Mouse (Mus musculus) midbrain, embryonic 10.5 days (tissue): ENCODE measurements at regions not wholly inside any gene's neighbourhood (a gene's known extent, or its start where the extent isn't known, plus 50 kb on each side); places are given as distances from the start of the nearest gene placed in this dataset.
"Not testable (repeated sequence)": the region's sequence is repeated elsewhere in the genome, so short reads cannot be mapped to it uniquely, and the experiment has no call there.

Experiments used
- DNase-seq: peaks from one replicate; pipeline ENCODE4 v3.0.0-alpha.2; 2017; ENCODE audit warnings: low spot score
- H3K27ac ChIP-seq: fragments of 300-500 bp; sonication (generic); replicated peaks from 2 replicates; pipeline ENCODE4 v1.5.1; 2016; ENCODE audit warnings: mild to moderate bottlenecking
- H3K27me3 ChIP-seq: fragments of 300-500 bp; sonication (generic); 2 replicates; pipeline ENCODE4 v1.6.1; 2016; ENCODE audit warnings: low read depth, mild to moderate bottlenecking; ENCODE audit not compliant: poor library complexity, severe bottlenecking
- H3K36me3 ChIP-seq: fragments of 300-500 bp; sonication (generic); 2 replicates; pipeline ENCODE4 v1.6.1; 2016; ENCODE audit warnings: mild to moderate bottlenecking, moderate library complexity
- H3K4me1 ChIP-seq: fragments of 300-500 bp; sonication (generic); 2 replicates; pipeline ENCODE4 v1.6.1; 2016
- H3K4me3 ChIP-seq: fragments of 300-500 bp; sonication (generic); 2 replicates; pipeline ENCODE4 v1.5.1; 2016; ENCODE audit warnings: mild to moderate bottlenecking, moderate library complexity
- H3K9me3 ChIP-seq: fragments of 300-500 bp; sonication (generic); replicated peaks from 2 replicates; pipeline ENCODE4 v1.6.1; 2016; ENCODE audit warnings: mild to moderate bottlenecking
- WGBS: fragments of 180-500 bp; shearing (Covaris S2); methylation state at CpG from one replicate; pipeline ENCODE4 v1.1.7; 2016; 5-methylcytosine and 5-hydroxymethylcytosine counted together

GRCm38 (mm10) chr12:18606126-18606525 is 91.8 kb downstream of the 5730507C01Rik start:
- not testable (repeated sequence) for H3K4me3 ChIP-seq, H3K9me3 ChIP-seq, H3K27me3 ChIP-seq, DNase-seq, H3K36me3 ChIP-seq, H3K27ac ChIP-seq, H3K4me1 ChIP-seq

- no peaks in the 10 kb centered on the region for H3K4me1 ChIP-seq
- H3K27ac ChIP-seq = peak overlapping the region; percentile 89
- 0% methylated on average over 36 of the region's 38 CpGs for WGBS
- peak; percentile 84 for DNase-seq
- H3K36me3 ChIP-seq = peaks cover 9% of the 10 kb centered on the region
- H3K4me3 ChIP-seq = peak overlapping the region; percentile 69
- H3K27me3 ChIP-seq = no peaks in the 10 kb centered on the region
- peaks cover 21% of the 10 kb centered on the region for H3K9me3 ChIP-seq
These were observed 95.5 kb downstream of the 5730507C01Rik start for GRCm38 (mm10) chr12:18609835-18610234.

DNA sequence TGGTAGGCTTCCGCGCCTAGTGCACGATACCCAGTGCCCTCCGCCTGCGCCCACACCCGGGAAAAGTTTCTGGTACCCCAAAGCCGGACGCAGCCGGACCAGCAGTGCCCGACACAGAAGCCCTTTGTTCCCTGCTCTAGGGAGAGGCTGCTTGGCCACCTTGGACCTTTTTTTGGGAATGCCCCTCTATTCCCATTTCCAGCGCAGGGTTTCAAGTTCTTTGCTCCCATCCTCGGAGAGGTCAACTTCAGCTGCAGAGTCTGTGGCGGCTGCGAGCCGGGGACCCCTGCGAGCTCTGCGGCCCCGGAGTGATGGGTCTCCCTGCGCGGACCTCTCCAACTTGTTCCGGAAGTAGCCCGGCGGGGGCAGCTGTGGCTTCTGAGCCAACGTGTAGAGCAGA is 96.3 kb downstream of the 5730507C01Rik start:
- not testable (repeated sequence) for H3K27me3 ChIP-seq
- WGBS = 5% methylated on average over 24 of the region's 24 CpGs

More for the DNA sequence above, 96.3 kb downstream of the 5730507C01Rik start:
- not testable (repeated sequence) for H3K4me1 ChIP-seq, H3K36me3 ChIP-seq
- peak; percentile 19 for DNase-seq
- H3K4me3 ChIP-seq = peak overlapping the region; percentile 69
- peak overlapping the region; percentile 89 for H3K27ac ChIP-seq
- H3K9me3 ChIP-seq = peaks cover 28% of the 10 kb centered on the region
